Mouse (Mus musculus): Measurements from ENCODE around the gene Ugt1a2.
"Not testable (repeated sequence)": the region's sequence is repeated elsewhere in the genome, so short reads cannot be mapped to it uniquely, and the experiment has no call there.

Ugt1a2 gene

DNA sequence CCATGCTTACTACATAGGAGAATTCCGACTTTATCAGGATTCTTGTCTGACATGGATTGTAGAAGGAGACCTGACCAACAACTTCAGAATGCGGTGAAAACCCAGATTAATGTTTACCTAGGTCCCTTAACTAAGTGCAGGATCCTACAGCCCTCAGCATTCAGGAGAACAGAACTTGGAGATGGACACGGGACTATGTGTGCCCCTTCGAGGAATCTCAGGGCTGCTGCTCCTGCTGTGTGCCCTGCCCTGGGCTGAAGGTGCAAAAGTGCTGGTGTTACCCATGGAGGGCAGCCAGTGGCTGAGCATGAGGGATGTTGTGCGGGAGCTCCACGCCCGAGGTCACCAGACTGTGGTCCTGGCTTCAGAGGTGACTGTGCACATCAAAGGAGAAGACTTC lies at the start of gene Ugt1a2:
Ugt1a2 (plus strand) TSS at position 146 of the 400 bp plus-strand sequence.
- DNase-seq (ENCODE audit: low spot score), result no peak

DNA sequence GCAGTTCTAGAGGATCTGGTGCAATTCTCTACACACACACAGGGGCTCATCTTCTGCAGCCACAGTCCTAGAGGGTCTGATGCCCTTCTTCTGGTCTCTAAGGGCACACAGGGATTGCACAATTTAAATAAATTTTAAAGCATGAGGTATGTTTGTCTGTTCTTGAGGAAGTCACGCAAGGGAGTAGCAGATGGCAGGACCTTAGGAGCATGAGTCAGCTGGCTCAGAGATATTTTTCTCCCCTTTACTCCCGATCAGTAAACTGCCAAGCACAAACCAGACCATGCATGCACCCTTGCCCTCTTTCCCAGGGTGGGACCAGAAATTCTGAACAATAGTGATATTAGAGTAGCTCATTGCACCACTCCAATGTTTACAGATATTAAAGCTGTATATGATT lies 42.0 kb upstream of the Ugt1a2 start:
- no peak for DNase-seq (ENCODE audit: low spot score)

GRCm38 (mm10) chr1:88165711-88166110 lies 34.7 kb upstream of the Ugt1a2 start, which contains the start of gene Ugt1a5:
TSS of gene Ugt1a5 (plus strand) at chr1:88166012.
- no peak for DNase-seq (ENCODE audit: low spot score)

DNA sequence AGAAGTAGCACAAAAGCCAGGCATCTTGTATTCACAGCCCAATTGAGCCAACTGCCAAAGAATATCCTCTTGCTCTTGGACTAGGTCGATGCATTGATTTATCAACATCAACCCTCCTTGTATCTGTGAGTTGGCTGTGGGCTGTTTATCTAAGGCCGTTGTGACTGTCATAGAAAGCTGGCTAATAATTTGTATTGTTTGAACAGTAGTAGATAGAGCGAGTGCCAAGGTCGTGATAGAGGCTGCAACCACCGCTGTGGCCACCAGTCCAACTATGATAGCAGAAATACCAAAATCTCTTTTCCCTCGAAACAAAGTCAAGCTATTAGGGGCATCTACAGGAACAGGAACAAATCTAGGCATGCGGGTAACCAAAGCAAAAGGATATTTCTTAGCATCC lies 28.2 kb upstream of the Ugt1a2 start:
- not testable (repeated sequence) for DNase-seq (ENCODE audit: low spot score)

DNA sequence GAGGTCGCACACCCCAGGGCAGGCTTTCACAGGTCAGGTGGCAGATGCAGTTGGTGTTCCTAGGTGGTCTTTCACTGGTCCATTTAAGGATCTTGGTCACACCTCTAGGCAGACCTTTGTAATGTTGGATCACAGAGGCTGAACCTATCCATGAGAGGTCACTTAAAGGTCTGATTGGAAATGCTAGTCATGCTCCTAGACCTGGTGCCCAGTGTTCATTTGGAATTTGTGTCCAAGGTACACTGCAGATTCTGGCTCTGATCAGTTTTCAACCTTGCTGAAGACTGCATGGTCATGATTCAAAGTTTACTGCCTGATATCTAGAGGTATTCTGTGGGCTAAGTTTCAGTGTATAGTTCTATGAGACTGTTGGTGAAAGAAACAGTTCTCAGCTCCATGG lies 20.7 kb upstream of the Ugt1a2 start:
- no peak for DNase-seq (ENCODE audit: low spot score)

DNA sequence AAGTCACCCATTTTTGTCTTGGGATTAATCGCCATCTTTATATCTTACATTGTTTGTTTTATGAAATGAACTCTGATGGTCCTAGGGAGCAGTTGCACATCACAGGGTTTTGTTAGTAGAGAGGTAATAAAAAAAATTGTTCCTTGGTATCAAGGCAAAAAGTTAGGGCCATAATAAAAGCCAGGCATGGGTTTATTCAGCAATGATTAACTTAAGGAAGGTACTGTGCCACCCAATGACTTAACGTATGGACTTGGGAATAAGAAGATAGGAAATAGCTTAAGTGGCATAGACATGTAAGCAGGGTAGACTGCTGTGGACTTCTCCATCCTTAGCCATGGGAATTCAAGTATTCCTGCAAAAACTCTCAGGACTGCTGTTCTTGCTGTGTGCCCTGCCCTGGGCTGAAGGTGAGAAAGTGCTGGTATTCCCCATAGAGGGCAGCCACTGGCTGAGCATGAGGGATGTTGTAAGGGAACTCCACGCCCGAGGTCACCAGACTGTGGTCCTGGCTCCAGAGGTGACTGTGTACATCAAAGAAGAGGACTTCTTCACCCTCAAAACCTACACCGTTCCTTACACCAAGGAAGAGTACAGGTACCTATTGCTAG lies 14.0 kb upstream of the Ugt1a2 start:
- no peak for DNase-seq (ENCODE audit: low spot score)

DNA sequence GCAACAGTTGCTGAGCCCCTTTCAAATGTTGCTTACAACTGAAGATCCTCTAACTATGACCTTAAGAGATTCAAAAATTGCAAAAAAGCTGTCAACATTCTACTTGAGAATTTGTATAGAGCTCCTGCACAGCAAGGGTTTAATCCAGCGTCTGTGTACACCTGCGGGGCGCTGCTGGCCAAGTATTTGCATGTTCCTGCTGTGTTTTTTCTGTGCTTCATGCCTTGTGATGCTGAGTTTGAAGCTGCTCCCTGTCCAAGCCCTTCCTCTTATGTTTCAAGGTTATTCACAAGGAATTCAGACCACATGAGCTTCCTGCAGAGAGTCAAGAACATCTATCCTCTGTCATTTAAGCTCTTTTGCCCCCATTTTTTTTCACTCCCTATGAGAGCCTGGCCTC lies 8.3 kb upstream of the Ugt1a2 start:
- DNase-seq (ENCODE audit: low spot score), result no peak

DNA sequence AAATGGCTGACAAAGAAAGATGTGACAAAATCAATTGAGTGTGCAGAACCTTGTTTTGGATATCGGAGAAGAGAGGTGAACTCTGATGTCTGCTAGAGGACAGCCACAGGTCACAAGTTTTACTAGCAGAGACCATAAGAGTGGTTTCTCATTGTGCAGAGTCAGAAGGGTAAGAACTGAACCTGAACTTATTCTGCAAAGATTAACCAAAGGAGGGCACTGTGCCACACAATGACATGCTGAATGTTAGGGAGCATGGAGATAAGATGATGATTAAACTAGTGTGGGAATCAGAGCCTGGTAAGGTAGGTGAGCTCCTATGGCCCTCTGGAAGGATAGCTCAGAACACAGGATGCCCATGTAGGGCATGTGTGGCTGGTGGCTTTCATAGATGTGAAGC lies 4.7 kb upstream of the Ugt1a2 start:
- no peak for DNase-seq (ENCODE audit: low spot score)

DNA sequence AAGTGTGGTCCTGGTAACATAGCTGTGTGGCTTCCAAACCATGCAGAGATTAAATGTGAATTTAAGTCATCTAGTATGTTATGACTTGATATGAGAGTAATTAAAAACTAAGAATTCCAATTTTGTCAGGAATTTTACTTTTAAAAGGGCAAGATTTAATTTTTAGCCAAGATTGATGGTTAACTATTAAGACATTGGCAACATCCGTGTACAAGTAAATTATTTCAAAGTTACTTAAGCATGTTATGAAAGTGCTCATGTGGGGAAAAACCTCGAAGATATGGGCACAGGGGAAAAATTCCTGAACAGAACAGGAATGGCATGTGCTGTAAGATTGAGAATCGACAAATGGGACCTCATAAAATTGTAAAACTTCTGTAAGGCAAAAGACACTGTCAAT lies 3.0 kb upstream of the Ugt1a2 start:
- no peak for DNase-seq (ENCODE audit: low spot score)

- DNase-seq (ENCODE audit: low spot score), result no peak
These were observed 405 bp upstream of the Ugt1a2 start for GRCm38 (mm10) chr1:88199996-88200395.

DNA sequence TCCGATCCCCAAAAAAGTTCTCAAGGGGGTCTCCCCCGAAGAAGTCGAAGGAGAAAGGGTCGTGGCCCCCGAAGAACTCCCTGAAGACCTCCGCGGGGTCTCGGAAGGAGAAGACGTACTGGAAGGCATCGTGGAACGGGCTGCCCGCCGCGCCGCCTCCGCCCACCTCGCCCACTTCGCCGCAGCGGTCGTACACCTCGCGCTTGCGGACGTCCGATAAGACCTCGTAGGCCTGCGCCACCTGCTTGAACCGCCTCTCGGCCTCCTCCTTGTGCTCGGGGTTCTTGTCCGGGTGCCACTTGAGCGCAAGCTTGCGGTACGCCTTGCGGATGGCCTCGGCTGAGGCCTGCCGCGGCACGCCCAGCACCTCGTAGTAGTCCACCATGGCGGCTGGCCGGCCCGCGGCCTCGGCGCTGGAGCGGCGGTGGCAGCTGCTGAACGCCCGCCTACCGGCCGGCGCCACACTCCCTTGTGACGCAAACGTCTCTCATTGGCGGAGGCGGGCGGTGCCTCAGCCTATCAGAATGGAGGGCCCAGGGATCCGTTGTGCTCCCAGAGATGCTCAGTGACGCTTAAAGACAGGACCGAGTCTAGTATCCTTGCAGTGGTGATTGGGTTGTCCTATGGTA lies 5.0 kb downstream of the Ugt1a2 start, which contains the start of gene Dnajb3:
Dnajb3 (minus strand) TSS at position 489 of the 629 bp plus-strand sequence.
- no peak for DNase-seq (ENCODE audit: low spot score)

DNA sequence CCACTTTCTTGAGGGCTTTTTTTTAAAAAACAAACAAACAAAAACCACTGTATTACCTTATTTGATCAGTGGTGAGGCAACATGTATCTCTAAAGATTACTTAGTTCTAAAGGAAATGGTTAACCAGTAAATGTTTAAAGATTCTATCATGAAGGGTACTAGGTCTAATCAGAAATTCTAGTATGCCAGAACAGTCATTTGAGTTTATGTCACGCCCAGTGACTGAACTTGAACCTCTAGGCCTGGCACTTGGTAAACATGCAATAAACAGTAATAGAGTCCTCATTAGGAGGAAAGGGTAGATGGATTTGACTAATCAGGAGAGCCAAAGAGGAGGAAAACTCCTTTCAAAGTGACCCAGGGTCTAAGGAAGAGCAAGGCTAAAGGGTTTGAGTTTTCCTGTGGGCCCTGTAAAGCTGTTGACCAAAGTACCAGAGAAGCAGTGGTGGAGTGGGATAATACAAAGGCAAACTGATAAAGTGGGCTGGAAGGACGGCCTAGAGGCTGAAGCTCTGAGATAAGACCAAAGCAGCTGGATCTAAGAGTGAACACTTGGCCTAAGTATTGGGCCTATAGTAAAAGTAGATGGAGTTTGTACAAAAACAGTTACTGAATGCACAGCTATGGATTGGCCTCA lies 6.6 kb downstream of the Ugt1a2 start:
- DNase-seq (ENCODE audit: low spot score), result no peak

DNA sequence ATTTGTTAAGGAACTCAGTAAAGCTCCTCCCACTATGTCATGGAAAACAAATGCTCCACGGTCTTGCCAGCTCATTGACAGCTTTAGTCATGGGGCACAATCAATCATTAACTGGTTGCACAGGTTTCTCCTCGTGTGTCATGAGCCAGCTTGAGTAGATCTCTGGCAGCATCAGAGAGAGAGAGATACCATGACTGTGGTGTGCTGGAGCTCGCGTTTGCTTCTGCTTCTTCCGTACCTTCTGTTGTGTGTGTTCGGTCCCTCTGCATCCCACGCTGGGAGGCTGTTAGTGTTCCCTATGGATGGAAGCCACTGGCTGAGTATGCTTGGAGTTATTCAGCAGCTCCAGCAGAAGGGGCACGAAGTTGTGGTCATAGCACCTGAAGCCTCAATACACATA lies 11.4 kb downstream of the Ugt1a2 start, which contains the start of gene Ugt1a1:
Ugt1a1 (plus strand) TSS at position 148 of the 400 bp plus-strand sequence.
- DNase-seq (ENCODE audit: low spot score), result no peak

DNA sequence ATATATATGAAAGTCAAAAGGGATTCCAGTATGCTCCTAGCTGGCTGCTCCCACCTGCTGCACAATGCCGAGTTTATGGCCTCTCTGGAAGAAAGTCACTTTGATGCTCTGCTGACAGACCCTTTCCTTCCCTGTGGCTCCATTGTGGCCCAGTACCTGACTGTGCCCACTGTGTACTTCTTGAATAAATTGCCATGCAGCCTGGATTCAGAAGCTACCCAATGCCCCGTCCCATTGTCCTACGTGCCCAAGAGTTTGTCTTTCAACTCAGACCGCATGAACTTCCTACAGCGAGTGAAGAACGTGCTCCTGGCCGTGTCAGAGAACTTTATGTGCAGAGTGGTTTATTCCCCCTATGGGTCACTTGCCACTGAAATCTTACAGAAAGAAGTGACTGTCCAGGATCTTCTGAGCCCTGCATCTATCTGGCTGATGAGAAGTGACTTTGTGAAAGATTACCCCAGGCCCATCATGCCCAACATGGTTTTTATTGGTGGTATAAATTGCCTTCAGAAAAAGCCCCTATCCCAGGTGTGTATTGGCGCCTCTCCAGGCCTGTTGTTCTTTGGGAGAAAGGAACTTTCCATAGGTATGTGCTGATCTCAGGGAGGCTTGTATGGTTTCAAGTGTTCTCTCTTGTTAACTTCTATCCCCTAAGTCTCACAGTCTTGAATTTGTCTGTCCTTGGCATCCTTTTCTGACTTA lies 12.1 kb downstream of the Ugt1a2 start:
- DNase-seq (ENCODE audit: low spot score), result no peak

GRCm38 (mm10) chr1:88213061-88213460 lies 12.7 kb downstream of the Ugt1a2 start:
- no peak for DNase-seq (ENCODE audit: low spot score)

DNA sequence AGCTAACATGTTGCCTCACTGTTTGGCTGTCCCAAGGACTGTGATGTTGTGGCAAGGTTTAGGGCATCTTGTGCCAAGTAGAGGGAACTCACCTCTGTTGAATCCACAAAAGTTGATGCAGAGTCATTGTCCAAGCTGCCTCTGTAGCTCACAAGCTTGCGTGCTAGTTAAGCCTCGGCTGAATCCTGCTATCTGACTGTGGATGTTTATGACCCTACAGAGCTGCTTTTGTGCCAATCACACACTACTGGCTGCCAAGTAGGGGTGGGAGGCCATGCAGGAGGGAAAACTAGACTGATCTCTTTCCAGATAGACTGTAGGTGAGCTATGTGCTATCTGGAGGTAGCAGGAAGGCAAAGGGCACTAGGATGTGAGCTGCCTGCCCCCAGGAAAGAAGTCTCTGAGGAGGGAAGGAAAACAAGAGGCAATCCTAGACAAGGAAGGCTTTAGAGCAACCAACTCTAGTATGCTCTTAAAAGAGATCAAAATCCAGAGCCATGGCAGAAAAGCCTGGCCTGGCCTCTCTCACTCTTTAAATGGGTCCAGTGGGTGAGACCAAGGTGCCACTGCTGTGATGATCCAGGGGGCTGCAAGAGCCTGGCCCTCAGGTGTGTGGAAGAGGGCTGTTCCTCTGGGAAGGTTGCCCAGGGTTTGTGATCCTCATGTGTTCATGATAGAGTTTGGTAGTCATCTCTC lies 13.5 kb downstream of the Ugt1a2 start:
- no peak for DNase-seq (ENCODE audit: low spot score)

GRCm38 (mm10) chr1:88214462-88214952 lies 14.1 kb downstream of the Ugt1a2 start:
- no peak for DNase-seq (ENCODE audit: low spot score)

DNA sequence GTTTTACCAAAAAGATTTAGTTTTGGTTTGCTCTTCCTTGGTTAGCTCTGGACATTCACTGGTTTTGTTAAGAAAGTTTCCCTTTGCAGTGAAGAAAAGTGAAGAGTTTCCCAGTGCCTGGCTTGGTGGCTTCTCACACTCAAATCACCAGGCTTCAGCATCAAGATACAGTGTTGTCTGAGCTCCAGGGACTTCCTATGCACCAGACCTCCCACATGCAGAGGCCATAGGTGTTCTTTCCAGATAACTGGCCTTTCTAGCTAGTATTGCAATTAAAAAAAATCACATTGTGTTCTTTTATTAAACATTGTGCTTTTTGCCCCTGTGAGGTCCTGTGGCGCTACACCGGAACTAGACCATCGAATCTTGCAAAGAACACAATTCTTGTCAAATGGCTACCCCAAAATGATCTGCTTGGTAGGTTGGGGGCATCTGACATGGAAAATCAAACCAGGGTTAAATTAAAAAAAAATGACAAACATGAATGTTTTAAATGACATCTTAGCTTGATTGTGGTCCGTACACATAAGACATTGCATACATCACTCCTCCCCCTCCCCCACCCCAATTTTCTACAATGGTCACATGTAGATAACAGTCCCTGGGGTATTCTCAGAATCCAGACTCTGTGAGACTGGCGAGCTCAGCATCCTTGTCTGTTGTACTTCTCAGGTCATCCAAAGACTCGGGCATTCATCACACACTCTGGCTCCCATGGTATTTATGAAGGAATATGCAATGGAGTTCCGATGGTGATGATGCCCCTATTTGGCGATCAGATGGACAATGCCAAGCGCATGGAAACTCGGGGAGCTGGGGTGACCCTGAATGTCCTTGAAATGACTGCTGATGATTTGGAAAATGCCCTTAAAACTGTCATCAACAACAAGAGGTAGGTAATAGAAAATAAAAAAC lies 15.3 kb downstream of the Ugt1a2 start:
- DNase-seq (ENCODE audit: low spot score), result no peak

- no peak for DNase-seq (ENCODE audit: low spot score)
These were observed 16.1 kb downstream of the Ugt1a2 start for GRCm38 (mm10) chr1:88216551-88216950.

DNA sequence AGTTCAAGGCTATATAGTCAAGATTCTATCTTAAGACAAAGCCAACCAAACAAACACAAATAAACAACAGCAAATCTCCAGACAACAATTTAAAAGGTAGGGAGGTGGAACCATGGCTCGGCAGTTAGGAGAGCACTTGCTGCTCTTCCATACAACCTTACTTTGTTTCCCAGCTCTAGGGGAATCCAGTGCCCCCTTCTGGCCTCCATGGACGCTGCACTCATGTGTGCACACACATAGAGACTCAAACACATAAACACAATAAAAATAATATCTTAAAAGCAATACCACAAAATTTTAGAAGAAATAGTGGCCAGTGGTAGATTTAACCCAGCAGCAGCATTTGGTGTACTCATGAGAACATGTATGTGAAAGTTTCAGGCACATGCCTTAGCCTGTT lies 16.7 kb downstream of the Ugt1a2 start:
- no peak for DNase-seq (ENCODE audit: low spot score)

GRCm38 (mm10) chr1:88217576-88217975 lies 17.2 kb downstream of the Ugt1a2 start:
- no peak for DNase-seq (ENCODE audit: low spot score)
